Mouse (Mus musculus): ENCODE measurements around the gene Cfap97d2.

The Cfap97d2 gene

GRCm38 (mm10) chr8:13705668-13706067 lies at the start of gene Cfap97d2:
Gene Cfap97d2, plus strand, starts transcription at chr8:13705889.
- peak in 1 of 2 experiments; percentile 60 for DNase-seq (ENCODE audit: low spot score in 2 of 2)

DNA sequence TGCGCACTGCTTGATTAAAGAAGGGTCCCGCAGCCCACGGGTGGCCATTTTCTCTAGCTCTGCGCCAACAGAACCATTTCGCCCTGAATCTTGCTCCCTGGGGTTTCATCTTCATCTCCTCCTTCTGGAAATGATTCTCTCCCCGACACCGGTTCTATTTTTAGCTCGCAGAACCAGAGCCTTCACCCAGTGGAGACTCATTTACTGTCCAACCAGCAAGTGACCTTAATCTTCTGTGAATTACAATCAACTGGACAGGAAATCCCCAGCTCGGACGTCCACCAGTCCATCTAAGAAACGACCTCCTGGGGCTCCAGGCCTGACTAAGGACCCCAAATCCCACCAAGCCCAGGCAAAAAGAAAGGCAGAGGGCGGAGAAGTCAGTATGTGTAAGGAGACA lies 48.2 kb upstream of the Cfap97d2 start:
- DNase-seq (ENCODE audit: low spot score in 2 of 2): no peak

- no peak for DNase-seq (ENCODE audit: low spot score in 2 of 2)
Observed at GRCm38 (mm10) chr8:13660323-13660722, 45.4 kb upstream of the Cfap97d2 start.

GRCm38 (mm10) chr8:13664711-13665210 lies 40.9 kb upstream of the Cfap97d2 start:
- DNase-seq (ENCODE audit: low spot score in 2 of 2): no peak

DNA sequence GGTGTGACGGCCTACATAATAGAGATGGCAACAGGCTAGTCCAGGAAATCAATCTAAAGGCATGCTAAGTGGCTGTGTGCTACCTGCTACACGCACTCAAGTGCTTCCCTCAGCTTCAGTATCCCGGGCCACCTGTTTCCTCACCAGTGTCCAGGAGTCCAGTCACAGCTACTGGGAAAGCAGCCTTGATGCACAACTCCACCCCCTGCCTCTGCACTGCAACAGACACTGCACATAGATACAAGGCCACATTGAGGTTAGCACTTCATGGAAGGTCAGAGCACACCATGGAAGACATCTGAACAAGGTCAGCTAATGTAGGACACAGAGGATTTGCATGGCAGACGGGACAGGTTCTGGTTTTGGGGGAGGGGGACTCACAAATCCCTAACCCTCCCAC lies 40.2 kb upstream of the Cfap97d2 start:
- DNase-seq (ENCODE audit: low spot score in 2 of 2): no peak

GRCm38 (mm10) chr8:13665944-13666343 lies 39.7 kb upstream of the Cfap97d2 start:
- no peak for DNase-seq (ENCODE audit: low spot score in 2 of 2)

DNA sequence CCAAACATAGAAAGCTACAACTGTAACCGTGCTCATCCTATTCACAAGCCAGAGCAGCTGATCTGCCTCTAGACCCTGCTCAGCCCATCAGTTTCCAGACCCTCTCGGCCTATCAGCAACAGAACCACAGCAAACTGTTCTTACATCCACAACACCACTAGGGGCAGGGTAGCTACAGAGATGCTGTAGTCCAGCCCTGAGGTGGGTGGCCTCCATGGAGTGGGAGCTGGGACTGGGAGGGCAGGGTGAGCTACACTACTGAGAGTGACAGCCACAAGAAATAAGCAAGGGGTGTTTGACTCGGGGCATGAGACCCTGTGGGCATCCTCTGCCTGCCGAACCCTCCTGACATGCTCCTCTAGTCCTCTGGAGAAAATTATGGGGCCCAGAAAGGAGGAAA lies 37.8 kb upstream of the Cfap97d2 start:
- no peak for DNase-seq (ENCODE audit: low spot score in 2 of 2)

DNA sequence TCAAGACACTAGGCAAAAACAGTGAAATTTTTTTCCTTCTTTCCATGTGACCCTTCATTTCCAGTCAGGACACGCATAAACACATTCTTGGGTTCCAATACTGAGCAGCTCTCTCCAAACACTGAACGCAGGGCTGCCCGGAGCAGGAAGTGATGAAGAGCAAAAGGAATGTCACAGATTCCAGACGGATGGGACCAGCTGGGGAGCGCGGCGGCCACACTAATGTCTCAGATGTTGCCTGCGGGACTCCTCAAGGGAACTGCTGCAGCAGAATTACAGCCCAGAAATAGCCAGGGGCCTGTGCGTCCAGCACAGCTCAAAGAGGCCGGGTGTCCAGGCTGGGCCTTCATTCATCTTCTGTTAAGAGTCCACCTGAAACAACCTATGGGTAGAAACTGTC lies 37.3 kb upstream of the Cfap97d2 start:
- peak; percentile 54 to 68 for DNase-seq (ENCODE audit: low spot score in 2 of 2)

DNA sequence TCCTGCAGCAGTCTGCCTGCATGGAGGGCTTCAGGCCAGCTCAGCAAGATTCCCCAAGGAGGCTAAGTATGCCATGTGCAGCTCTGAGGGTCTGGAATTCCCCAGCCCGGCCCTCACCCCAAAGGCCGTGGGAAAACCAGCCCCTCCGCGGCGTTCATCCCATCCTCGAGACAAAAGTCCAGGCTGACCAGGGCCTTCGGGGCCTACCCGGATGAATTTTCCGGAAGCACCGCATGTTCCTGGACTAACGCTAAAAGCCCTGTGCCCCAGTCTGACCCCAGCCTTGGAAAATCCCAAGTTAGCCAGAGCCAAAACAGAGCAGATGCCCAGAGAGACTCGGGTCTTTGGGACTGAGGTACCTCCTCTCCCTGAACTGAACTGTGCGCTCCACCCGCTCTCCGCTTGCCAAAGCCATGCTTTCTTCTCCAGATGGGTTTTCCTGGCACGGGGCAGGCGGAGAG lies 35.6 kb upstream of the Cfap97d2 start:
- no peak for DNase-seq (ENCODE audit: low spot score in 2 of 2)

DNA sequence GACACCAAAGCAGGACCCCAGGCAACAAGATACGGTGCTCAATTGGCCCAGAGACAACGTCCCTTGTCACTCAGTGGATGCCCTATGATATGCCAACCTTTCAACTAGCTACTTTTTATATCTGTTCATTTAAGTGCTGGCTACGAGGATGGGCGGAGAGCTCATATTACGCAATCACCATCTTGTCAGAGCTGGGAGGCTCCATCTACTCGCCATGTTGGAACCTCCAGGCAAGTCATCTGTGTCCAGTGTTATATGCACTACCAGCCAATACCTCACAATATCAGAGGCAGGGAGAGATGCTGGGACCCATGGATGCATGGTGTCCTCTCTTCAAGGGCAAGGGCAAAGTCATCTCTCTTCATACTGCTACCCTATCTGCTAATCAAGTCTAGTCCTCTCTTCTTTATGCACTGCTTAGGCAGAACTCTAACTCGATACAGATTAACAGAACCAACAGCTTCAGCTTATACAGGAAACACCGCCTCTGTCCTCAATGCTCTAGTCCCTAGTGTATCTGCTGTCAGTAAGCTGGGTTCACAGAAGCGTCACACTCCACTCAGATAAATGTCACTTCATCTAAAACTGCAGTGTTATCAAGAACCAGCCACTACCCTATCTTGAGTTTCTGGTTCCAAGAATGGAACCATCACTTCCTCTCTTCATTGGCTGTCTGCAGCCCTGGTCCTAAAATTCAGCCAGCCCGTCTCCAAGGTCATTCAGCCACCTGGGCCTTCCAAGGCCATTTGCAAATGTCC lies 34.3 kb upstream of the Cfap97d2 start:
- no peak for DNase-seq (ENCODE audit: low spot score in 2 of 2)

DNA sequence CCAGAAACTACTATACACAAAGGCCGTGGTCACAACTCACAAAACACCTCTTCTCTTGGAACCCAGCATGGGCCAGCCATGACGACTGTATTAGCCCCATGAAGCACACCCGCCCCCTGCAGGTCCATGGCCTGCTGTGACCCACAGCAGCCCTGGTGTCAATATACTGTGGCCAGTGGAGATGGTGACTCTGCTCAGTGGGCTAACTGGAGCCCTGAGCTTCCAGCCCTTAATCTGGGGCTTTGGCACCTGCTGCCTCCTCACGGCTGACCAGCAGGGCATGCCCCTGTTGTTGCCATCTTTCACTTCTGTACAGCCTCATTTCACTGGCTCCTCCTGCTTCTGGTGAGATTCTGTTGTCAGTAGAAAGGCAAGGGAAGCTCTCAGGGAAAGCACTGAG lies 32.5 kb upstream of the Cfap97d2 start:
- no peak for DNase-seq (ENCODE audit: low spot score in 2 of 2)

DNA sequence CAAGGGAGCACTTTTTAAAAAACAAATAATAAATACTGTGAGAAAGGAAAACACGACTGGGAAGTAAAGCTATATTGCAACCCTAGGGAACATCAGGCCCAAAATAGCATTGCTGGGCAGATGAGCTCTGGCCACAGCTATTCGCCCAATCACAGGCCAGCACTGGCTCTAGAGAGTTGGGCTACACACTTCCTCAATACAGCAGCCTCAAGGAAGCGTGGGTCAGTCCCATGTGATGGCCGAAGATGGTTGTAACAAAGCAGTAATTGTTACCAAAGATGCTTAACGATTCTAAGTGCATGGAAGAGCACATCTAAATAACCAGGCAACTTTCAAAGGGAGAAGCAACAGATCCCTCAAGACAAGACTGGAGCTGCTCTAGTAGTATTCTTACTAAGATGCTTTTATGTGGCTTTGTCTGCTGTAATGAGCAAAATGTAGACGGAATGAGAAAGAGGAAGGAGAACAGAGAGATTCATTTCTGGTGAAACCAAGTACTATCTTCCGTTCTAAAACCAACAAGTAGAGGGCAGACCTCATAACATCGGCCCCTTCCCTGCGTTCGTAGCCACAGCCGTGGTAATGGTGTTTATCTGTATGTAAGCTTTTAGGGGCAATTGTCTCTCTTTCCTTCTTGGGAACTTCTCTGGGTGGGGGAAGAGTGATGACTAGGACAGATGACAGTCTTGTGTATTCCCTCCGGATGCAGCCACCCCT lies 31.2 kb upstream of the Cfap97d2 start:
- DNase-seq (ENCODE audit: low spot score in 2 of 2): no peak

DNA sequence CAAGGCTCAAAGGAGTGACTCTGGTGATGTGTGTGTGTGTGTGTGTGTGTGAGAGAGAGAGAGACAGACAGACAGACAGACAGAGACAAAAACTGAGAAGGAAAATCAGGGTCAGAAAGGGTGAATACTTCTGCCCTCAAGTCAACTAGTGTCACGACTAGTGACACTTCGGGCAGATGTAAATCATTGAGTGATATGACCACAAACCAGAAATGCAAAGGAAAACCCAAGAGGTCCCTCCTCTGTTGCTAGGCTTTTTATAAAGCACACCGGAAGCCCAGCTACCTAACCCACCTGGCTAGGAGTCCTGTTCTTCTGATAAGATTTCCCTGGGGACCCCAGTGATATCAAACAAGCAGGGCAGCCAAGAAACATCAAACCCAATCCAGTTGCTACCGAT lies 30.6 kb upstream of the Cfap97d2 start:
- DNase-seq (ENCODE audit: low spot score in 2 of 2): no peak

- no peak for DNase-seq (ENCODE audit: low spot score in 2 of 2)
Observed at GRCm38 (mm10) chr8:13675524-13675923, 30.2 kb upstream of the Cfap97d2 start.

GRCm38 (mm10) chr8:13676302-13676700 lies 29.4 kb upstream of the Cfap97d2 start:
- DNase-seq (ENCODE audit: low spot score in 2 of 2): peak; percentile 62 to 65

DNA sequence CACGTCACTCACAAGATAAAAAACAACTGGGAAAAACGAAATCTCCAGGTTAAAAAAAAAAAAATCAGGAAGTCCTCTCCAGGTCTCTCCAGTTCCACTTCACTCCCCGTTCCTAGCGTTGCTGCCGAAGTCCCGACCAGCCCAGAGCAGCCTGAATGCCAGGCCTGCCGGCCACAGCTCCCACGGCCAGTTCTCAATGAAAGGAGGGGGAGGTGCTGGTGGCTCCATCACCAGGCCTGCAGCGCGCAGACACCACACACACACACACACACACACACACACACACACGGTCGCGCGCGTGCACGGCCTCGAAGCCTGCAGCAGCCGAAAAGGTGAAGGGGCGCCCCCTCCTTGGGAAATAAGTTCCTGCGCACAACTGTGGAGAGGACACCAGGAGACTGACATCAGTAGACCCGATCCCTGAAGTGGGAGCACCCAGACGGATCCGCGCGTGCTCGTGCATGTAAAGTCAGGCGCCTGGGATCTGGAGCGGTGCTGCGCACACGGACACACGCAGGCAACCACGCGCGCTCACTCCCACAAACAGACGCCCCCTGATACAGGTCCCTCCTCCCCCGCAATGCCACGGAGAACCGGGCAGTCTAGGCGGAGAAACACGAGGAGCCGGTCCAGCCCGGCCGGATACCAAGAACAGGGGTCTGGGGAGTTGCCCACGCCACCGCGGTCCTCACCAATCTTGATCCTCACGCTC lies 28.8 kb upstream of the Cfap97d2 start:
- DNase-seq (ENCODE audit: low spot score in 2 of 2): peak; percentile 64 to 68

DNA sequence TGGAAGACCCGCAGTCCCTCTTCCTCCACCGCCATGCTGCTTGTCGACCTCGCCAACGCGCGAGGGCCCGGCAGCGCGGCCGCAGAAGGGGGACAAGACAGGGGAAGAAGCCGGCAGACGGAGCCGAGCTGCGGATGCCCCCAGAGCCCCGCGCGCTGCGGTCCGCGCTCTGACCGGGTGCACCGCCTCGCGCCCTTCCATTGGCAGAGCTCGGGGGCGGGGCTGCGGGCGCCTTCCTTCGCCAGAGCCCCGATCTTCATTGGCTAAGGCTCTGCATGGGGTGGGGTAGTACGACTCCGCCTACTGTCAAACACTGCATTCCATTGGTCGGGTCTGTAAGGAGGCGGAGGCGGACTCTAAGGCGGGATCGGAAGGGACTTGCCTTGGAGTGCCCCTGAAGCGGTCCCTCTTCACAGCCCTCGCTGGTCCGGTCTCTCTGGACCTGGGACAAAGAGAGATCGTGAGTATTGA lies 28.2 kb upstream of the Cfap97d2 start, which contains the start of gene Rasa3:
Rasa3 (minus strand) TSS at position 191 of the 471 bp plus-strand sequence.
- DNase-seq (ENCODE audit: low spot score in 2 of 2): peak; percentile 94

DNA sequence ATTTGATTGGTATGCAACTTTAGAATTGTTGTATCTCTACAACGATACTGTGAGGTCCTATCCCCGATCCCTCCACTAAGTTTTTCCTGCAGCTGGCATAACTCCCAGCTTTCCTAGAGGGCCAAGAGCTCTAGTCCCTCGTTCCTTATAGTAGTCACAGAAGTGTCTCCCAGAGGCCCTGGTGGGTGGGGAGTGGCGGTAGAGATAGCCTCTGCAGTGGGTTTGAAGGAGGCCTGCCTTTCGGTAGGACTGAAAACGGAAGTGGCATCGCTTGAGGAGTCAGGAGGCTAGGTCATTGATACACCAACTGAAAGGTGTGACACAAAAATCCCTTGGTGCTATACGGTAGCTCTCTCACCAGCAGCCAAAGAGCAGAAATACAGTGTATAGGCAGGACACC lies 27.5 kb upstream of the Cfap97d2 start:
- no peak for DNase-seq (ENCODE audit: low spot score in 2 of 2)

GRCm38 (mm10) chr8:13684131-13684530 lies 21.6 kb upstream of the Cfap97d2 start:
- DNase-seq (ENCODE audit: low spot score in 2 of 2): no peak

GRCm38 (mm10) chr8:13685674-13686314 lies 19.9 kb upstream of the Cfap97d2 start:
- no peak for DNase-seq (ENCODE audit: low spot score in 2 of 2)

- DNase-seq (ENCODE audit: low spot score in 2 of 2): no peak
Observed at GRCm38 (mm10) chr8:13686426-13686825, 19.3 kb upstream of the Cfap97d2 start.
